Mouse (Mus musculus) kidney, embryonic 15.5 days (tissue): ENCODE measurements around the gene Psors1c2. TPM values are rescaled to one million over a fixed set of nuclear protein-coding genes. Genes with fewer than 3 reads are reported as not detected.

Experiments
- ATAC-seq: fragments of 200-750 bp; cut with Nextera tagmentation; replicated peaks from 2 replicates; pipeline ENCODE4 v1.8.0; 2017; ENCODE audit warnings: moderate TSS enrichment; ENCODE audit not compliant: low FRiP score
- H3K27ac ChIP-seq: fragments of 300-500 bp; sonication (generic); 2 replicates; pipeline ENCODE4 v1.5.1; 2015; ENCODE audit warnings: mild to moderate bottlenecking, inconsistent platforms
- H3K27me3 ChIP-seq: fragments of 300-500 bp; sonication (generic); 2 replicates; pipeline ENCODE4 v1.6.1; 2015; ENCODE audit warnings: inconsistent platforms
- H3K36me3 ChIP-seq: fragments of 300-500 bp; sonication (generic); 2 replicates; pipeline ENCODE4 v1.6.1; 2015; ENCODE audit warnings: inconsistent platforms
- H3K4me1 ChIP-seq: fragments of 300-500 bp; sonication (generic); 2 replicates; pipeline ENCODE4 v1.6.1; 2015; ENCODE audit warnings: inconsistent platforms
- H3K4me2 ChIP-seq: fragments of 300-500 bp; sonication (generic); 2 replicates; pipeline ENCODE4 v1.6.1; 2015; ENCODE audit warnings: moderate library complexity, mild to moderate bottlenecking, inconsistent platforms
- H3K4me3 ChIP-seq: fragments of 300-500 bp; sonication (generic); replicated peaks from 2 replicates; pipeline ENCODE4 v1.5.1; 2015; ENCODE audit warnings: mild to moderate bottlenecking, inconsistent platforms
- H3K9ac ChIP-seq: fragments of 300-500 bp; sonication (generic); 2 replicates; pipeline ENCODE4 v1.6.1; 2015; ENCODE audit warnings: mild to moderate bottlenecking, inconsistent platforms
- H3K9me3 ChIP-seq: fragments of 300-500 bp; sonication (generic); replicated peaks from 2 replicates; pipeline ENCODE4 v1.6.1; 2016; ENCODE audit warnings: inconsistent platforms
- WGBS: fragments of 180-500 bp; shearing (Covaris S2); methylation state at CpG from one replicate; pipeline ENCODE4 v1.1.7; 2015; ENCODE audit warnings: mixed read lengths; 5-methylcytosine and 5-hydroxymethylcytosine counted together
- polyA plus RNA-seq: library from polyadenylated mRNA; unstranded; fragments of >200 nt; fragmentation: Nextera tagmentation; extraction: Ambion mirVana; gene quantifications from 2 replicates; pipeline ENCODE4 v1.2.1, GENCODE M21; 2015

The Psors1c2 gene
- polyA plus RNA-seq, 1 experiment from 2014 or later: 1.5 TPM

DNA sequence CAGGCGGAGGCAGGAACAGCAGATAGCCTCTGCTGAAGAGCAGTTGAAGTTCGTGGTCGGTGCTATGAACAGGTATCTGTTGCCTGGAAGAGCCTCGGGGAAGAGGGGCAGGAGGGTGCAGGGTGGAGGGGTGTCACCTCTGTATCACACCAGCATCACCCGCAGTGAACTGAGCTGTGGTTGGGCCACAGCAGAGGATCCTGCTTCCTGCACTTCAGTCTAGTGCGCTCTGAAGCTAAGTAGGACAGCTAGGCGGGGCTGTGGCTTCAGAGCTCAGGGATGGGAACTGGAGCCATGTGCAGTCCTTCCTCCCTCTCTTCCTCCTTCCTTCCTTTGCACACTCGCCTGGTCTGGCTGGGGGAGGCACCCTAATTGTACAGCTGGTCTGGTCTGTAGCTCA is 6.4 kb upstream of the Psors1c2 start:
- H3K4me2 ChIP-seq: no peak overlapping the region
- no peak overlapping the region for H3K9ac ChIP-seq
- 77% methylated on average over 8 of the region's 8 CpGs for WGBS
- H3K27ac ChIP-seq: no peak overlapping the region
- H3K27me3 ChIP-seq: no peaks in the 10 kb centered on the region
- H3K9me3 ChIP-seq: no peaks in the 10 kb centered on the region
- H3K4me1 ChIP-seq: no peaks in the 10 kb centered on the region
- no peak for ATAC-seq
- peaks cover 80% of the 10 kb centered on the region for H3K36me3 ChIP-seq
- H3K4me3 ChIP-seq: no peak overlapping the region

DNA sequence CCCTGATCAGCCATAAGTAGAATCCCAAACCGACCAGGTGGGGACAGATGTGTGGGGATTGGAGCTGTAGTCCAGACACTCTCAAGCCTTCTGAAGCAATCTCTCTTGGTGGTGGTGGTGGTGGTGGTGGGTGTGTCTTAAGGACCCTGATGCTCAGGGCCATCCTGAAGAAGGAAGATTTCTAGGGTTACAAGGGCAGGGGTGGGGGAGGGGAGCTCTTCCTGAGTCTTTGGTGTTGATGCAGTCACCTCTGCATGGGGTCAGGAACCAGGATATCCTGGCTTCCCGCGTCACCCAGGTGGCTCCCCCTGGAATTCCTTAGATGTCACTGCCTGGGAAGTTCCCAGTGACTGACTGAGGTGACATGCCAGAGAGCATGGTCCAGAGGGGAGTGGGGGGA is 641 bp upstream of the Psors1c2 start:
- Histone ChIP-seq H3K4me3 (no peak overlapping the region), H3K27me3 (no peaks in the 10 kb centered on the region), H3K4me2 (no peak overlapping the region), H3K9ac (no peak overlapping the region), H3K36me3 (peaks cover 34% of the 10 kb centered on the region), H3K27ac (no peak overlapping the region), H3K9me3 (no peaks in the 10 kb centered on the region), H3K4me1 (peaks cover 6% of the 10 kb centered on the region; the same call in 1 of the 2 replicates)
- WGBS: 11% methylated on average over 3 of the region's 3 CpGs
- ATAC-seq: no peak

DNA sequence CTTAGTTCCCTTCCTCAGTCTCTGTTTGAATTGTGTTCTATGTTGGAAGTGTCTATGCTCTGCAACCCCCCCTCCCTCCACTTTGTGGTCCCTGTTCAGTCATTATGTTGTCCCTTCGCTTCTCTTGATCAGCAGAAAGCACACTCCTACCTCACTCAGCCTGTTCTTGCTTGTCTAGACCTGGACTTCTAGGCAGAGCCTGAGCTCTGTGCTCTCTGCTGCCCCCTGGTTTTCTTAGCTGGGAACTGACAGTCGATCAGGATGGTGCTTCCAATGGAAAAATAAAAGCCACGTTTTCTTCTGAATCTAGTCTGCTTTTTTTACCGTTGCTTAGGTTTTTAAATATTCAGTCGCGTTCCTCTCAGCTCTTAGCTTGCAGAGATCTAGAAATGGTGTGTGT is 1.3 kb downstream of the Psors1c2 start:
- Histone ChIP-seq H3K4me3 (no peak overlapping the region), H3K27me3 (no peaks in the 10 kb centered on the region), H3K4me2 (no peak overlapping the region), H3K36me3 (peaks cover 15% of the 10 kb centered on the region), H3K9me3 (no peaks in the 10 kb centered on the region), H3K27ac (no peak overlapping the region), H3K4me1 (peaks cover 6% of the 10 kb centered on the region; the same call in 1 of the 2 replicates), H3K9ac (no peak overlapping the region)
- peak; percentile 52; the same call in 1 of the 2 replicates for ATAC-seq
- WGBS: 11% methylated on average over 6 of the region's 6 CpGs

DNA sequence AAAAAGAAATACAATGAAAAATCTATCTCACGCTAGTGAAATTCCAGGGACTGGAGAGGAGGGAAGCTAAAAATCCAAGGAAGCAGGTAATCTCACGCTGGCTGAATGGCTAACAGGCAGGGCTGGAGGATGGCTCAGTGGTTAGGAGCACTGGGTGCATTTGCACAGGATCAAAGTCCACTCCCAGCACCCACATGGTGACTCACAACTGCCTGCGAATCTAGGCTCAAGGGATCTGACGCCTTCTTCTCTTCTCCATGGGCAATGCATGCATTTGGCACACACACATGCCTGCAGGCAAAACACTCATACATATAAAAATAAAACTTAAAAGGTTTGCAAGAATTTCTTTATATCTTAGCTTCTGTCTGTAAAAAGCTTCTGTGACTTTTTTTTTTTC is 4.4 kb downstream of the Psors1c2 start:
- Histone ChIP-seq H3K4me3 (no peak overlapping the region), H3K9me3 (no peaks in the 10 kb centered on the region), H3K9ac (no peak overlapping the region), H3K4me1 (peaks cover 4% of the 10 kb centered on the region; the same call in 1 of the 2 replicates), H3K27ac (no peak overlapping the region), H3K4me2 (no peak overlapping the region), H3K36me3 (no peaks in the 10 kb centered on the region), H3K27me3 (no peaks in the 10 kb centered on the region)
- WGBS: 90% methylated on average over 4 of the region's 4 CpGs
- ATAC-seq: no peak

DNA sequence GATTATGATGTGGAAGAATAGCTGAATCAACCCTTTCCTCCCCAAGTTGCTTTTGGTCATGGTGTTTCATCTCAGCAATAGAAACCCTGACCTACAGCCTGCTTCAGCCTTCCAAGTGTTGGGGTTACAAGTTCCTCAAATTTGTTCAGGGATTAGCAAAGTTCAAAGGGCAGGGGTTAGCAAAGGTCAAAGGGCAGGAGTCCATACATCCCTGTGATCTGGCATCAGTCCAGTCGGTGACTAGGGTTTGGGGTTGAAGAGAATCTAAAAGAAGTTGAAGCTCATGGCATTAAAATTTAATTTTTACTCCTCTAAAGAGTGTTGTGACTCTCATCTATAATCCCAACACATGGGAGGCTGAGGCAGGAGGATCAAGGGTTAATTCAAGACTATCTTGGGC is 5.5 kb downstream of the Psors1c2 start:
- no peaks in the 10 kb centered on the region for H3K27me3 ChIP-seq
- no peak for ATAC-seq
- H3K4me1 ChIP-seq: no peaks in the 10 kb centered on the region
- no peak overlapping the region for H3K9ac ChIP-seq
- no peak overlapping the region for H3K27ac ChIP-seq
- no peak overlapping the region for H3K4me3 ChIP-seq
- 87% methylated on average over 1 of the region's 1 CpGs for WGBS
- no peaks in the 10 kb centered on the region for H3K36me3 ChIP-seq
- no peaks in the 10 kb centered on the region for H3K9me3 ChIP-seq
- no peak overlapping the region for H3K4me2 ChIP-seq

DNA sequence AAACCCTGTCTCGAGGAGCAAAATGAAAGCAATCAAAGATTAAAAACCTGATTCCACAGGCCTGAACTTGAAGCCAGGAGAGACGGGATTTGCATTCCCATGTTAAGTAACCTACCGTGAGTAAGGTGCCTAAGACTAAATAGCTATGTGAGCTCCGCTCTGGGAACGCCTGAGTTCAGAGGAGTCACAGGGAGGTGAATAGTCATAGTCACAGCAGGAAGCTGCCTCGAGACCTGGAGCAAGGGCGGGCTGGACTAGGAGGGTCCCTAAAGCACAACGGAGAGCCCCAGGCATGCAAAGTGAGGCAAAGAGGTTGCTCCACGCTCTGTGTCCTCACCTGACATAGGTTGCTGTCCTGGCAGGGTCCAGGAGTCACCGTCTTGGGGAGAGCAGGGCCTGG is 6.5 kb downstream of the Psors1c2 start:
- 47% methylated on average over 10 of the region's 10 CpGs for WGBS
- no peaks in the 10 kb centered on the region for H3K9me3 ChIP-seq
- H3K27ac ChIP-seq: no peak overlapping the region
- H3K27me3 ChIP-seq: no peaks in the 10 kb centered on the region
- H3K4me3 ChIP-seq: no peak overlapping the region
- H3K36me3 ChIP-seq: no peaks in the 10 kb centered on the region
- H3K4me2 ChIP-seq: no peak overlapping the region
- no peak for ATAC-seq
- H3K9ac ChIP-seq: no peak overlapping the region
- no peaks in the 10 kb centered on the region for H3K4me1 ChIP-seq

DNA sequence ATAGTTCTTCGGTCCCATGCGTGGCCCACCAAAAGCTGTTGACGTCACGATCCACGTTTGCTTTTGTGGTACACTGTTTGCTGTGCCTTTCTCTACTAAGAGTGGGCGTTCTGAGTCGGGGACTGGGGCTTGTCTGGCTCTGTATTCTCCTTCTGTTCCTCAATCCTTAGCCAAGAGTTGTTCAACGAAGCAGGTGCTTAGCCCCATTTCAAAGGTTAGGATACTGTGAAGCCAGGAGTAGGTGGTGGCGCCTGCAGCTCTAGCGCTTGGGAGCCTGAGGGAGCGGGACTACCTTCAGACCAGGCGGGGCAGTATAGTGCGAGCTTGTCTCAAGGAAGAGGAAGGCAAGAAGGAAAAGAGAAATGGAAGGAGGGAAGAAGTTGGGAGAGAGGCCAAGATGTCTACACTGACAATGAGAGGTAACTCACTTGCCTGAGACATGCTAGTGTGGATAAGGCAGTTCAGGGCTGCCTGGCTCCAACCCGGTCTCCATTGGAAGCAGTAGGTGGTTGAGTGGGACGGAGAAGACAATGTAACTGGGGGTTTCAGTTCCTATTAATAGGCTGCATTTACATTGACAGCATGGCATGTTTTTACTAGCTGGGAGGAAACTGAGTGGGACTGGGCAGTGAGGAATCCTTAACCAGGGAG is 9.9 kb downstream of the Psors1c2 start:
- H3K4me2 ChIP-seq: no peak overlapping the region
- WGBS: 89% methylated on average over 15 of the region's 15 CpGs
- no peak for ATAC-seq

DNA sequence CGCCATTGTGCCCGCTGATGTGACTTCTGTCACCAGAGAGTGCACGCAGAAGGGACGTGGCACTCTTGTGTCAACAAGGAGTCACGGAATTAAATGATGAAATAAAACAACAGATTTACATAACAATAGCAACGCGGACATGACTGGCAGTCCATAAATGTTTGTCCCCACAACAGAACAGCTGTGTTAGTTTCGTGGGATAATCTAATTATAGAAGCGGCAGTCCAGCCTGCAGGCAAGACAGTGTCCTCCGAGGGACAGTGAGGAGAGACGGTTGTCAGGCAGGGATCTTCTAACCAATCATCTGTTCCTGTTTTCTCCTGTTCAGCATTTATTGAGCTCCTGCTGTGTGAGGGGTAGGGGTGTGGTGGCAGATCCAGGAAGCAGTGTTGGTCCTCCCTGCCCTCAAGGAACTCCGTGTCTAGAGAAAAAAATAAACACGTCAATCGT is 10.4 kb downstream of the Psors1c2 start:
- 60% methylated on average over 14 of the region's 14 CpGs for WGBS
- 0 out of 2 replicates have a peak, but pooled peaks cover 4% of the 10 kb centered on the region for H3K4me1 ChIP-seq
- no peak overlapping the region for H3K4me3 ChIP-seq
- no peak for ATAC-seq
- no peaks in the 10 kb centered on the region for H3K36me3 ChIP-seq
- H3K27me3 ChIP-seq: no peaks in the 10 kb centered on the region
- H3K27ac ChIP-seq: no peak overlapping the region
- H3K4me2 ChIP-seq: no peak overlapping the region
- H3K9ac ChIP-seq: no peak overlapping the region
- no peaks in the 10 kb centered on the region for H3K9me3 ChIP-seq

More for the DNA sequence above, 9.9 kb downstream of the Psors1c2 start:
- Histone ChIP-seq H3K9me3 (no peaks in the 10 kb centered on the region), H3K27ac (no peak overlapping the region), H3K4me1 (0 out of 2 replicates have a peak, but pooled peaks cover 4% of the 10 kb centered on the region), H3K9ac (no peak overlapping the region), H3K36me3 (no peaks in the 10 kb centered on the region), H3K4me3 (no peak overlapping the region), H3K27me3 (no peaks in the 10 kb centered on the region)

DNA sequence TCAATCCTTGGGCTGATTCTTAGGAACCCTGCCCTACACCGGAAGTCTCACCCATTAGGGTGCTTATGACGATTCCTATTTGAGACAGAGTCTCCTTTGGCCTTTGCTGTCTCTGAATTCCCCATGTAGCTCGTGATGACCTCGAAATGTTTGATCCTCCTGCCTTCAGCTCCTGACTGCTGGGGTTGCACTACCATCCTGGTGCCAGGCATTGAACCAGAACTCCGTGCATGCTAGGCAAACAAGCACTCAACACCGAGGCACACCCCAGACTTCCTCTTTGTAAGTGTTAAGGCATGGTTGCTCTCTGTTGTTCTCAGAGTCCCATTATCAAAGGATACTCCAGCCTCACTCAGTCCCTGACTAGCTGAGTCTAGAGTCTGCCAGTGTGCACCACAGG is 11.0 kb downstream of the Psors1c2 start:
- H3K27me3 ChIP-seq: no peaks in the 10 kb centered on the region
- H3K9me3 ChIP-seq: no peaks in the 10 kb centered on the region
- no peak overlapping the region for H3K4me3 ChIP-seq
- H3K36me3 ChIP-seq: no peaks in the 10 kb centered on the region
- H3K9ac ChIP-seq: no peak overlapping the region
- no peak for ATAC-seq
- no peak overlapping the region for H3K27ac ChIP-seq
- no peak overlapping the region for H3K4me2 ChIP-seq
- 0 out of 2 replicates have a peak, but pooled peaks cover 7% of the 10 kb centered on the region for H3K4me1 ChIP-seq
- WGBS: 79% methylated on average over 6 of the region's 6 CpGs

DNA sequence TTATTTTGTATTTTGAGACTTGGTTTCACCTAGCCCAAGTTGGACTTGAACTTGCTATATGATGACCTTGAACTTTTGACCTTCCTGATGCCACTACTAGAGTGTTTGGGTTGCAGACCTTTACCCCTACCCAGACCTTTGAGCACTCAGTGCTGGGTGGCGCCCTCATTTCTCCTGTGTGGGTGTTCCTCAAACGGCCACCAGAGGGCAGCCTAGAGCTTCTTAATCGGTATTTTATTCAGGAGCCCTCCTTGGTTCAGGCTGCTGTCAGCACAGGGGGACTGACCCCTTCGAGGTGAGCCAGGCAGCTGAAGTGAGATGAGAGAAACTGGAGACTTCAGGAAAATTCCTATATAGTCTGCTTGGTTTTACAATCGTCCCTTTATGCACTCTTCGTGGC is 11.7 kb downstream of the Psors1c2 start:
- H3K4me2 ChIP-seq: no peak overlapping the region
- 41% methylated on average over 6 of the region's 6 CpGs for WGBS
- ATAC-seq: no peak; the same call in 1 of the 2 replicates
- no peak overlapping the region for H3K27ac ChIP-seq
- H3K36me3 ChIP-seq: no peaks in the 10 kb centered on the region
- no peak overlapping the region for H3K9ac ChIP-seq
- H3K4me1 ChIP-seq: peaks cover 12% of the 10 kb centered on the region; the same call in 1 of the 2 replicates
- H3K27me3 ChIP-seq: no peaks in the 10 kb centered on the region
- H3K9me3 ChIP-seq: no peaks in the 10 kb centered on the region
- H3K4me3 ChIP-seq: no peak overlapping the region

DNA sequence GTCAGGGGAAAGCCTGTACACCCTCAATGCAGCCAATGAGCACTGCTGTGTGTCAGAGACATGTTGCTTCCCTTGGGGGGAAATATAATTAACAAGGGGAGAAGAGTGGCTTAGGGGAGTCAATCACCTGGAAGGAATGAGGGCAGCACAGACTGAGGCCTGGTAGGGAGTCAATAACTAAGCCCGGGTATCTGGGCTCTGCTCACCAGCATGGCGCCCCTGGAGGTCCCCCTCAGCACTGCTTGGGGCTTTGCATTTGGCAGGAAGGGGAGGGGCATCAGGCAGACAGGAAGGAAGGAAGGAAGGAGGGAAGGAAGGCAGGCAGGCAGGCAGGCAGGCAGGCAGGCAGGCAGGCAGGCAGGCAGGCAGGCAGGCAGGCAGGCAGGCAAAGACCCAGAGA is 14.5 kb downstream of the Psors1c2 start:
- no peak overlapping the region for H3K4me2 ChIP-seq
- ATAC-seq: no peak
- no peak overlapping the region for H3K4me3 ChIP-seq
- no peak overlapping the region for H3K9ac ChIP-seq
- 83% methylated on average over 2 of the region's 2 CpGs for WGBS
- H3K27me3 ChIP-seq: no peaks in the 10 kb centered on the region
- no peak overlapping the region for H3K27ac ChIP-seq
- peaks cover 14% of the 10 kb centered on the region; the same call in 1 of the 2 replicates for H3K4me1 ChIP-seq
- no peaks in the 10 kb centered on the region for H3K9me3 ChIP-seq
- no peaks in the 10 kb centered on the region for H3K36me3 ChIP-seq

DNA sequence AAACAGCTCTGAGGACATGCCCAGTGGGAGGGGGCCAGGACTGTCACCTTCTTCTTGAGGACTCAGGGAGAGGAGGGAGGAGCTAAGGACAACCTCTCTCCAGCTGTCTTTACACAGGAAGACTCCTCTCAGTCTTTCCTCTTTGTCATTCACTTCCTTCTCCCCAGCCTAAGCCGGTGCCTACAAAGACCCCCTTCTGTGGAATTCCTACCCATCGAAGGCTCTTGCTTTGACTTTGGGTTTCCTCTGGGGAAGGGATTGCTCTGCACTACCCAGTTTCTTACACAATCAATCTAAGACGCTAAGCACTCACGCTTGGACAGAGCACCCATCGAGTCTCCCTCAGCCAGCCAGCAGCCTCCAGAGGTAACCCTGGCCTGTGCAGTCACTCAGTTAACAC is 15.6 kb downstream of the Psors1c2 start:
- Histone ChIP-seq H3K9ac (no peak overlapping the region), H3K9me3 (no peaks in the 10 kb centered on the region), H3K4me1 (peaks cover 14% of the 10 kb centered on the region; the same call in 1 of the 2 replicates), H3K4me2 (no peak overlapping the region), H3K4me3 (no peak overlapping the region), H3K27ac (no peak overlapping the region), H3K27me3 (no peaks in the 10 kb centered on the region), H3K36me3 (no peaks in the 10 kb centered on the region)
- 33% methylated on average over 5 of the region's 5 CpGs for WGBS
- ATAC-seq: no peak
